Mouse (Mus musculus) spleen, postnatal 36 days (tissue): ENCODE data around the gene Nr1i3.

Experiments
- DNase-seq, 2 experiments: peaks; one replicate each; pipeline ENCODE4 v3.0.0; 2022; ENCODE audit warnings: low spot score in 2 of 2, mixed read lengths in 1 of 2

The Nr1i3 gene

DNA sequence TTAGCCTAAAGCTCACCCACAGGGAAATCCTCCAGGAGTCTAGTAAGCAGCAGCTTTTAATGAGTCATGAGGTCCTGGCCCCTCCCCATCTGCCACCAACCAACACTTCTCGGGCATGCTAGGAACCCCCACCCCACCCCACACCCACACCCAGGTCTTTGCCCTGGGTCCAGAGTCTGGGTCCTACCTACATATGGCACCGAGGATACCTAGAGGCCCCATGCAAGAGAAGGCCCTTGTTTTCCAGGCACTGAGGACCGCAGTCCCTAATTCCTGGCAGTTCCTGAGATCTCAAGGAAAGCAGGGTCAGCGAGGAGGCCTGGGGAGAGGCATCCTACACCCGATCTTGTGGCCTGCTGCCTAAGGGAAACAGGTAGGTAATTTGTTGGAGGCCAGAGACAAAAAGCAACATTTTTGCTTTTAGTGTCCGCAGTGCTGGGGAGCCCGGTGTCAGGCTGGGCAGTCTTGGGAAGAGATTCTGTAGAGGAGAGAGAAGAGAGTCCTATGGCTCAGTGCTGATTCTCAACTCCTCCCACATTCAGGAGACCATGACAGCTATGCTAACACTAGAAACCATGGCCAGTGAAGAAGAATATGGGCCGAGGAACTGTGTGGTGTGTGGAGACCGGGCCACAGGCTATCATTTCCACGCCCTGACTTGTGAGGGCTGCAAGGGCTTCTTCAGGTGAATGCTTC is at the start of gene Nr1i3:
Nr1i3 (plus strand) TSS at position 170 of the 696 bp plus-strand sequence.
- no peak for DNase-seq

DNA sequence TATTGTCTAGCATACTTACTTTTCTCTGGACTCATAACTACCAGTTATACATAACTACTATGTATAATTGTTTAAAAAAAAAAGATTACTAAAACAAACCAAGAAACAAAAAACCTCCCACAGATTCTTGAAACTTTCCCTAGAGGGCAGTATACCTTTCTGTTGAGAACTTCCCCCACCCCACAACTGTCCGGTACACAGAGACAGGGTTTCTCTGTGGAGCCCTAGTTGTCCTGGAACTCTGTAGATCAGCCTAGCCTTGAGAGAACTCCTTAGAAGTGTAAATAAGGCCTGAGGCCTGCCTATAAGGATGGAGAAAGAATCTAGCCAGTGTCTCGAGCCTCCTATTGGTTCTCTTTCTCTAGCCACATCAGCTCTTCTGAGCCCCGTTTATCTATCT is 49.5 kb upstream of the Nr1i3 start:
- no peak for DNase-seq

DNA sequence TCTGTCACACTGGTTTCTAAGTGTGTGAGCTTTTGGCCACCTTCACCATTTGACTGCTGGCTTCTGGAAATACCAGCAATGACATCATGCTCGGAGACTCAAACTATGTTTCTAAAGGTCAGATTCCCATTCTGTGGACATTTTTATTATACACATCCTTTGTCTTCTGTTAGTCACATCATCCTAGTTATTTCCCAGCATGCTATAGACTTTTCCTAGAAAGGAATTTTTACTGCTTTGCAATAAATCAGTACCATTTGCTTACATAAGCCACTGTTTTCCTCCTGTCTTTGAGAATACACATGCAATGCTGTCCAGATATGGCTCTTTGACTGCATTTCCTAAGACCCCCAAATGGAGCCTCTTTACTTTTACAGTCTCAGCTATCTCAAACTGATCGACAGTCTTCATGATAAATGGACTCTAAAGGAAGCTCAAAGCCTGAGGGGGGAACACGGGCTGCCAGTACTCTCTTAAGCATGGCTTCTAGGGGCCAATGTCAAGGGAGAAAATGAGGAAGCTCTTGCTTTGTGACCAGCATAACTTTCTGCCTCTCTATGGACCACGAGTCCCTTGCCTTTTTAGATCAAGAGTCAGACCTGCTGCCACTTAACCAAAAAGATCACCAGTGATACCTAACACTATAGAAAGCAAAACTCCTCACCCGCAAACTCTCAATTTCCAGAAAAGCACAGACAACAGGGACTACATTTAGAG is 48.0 kb upstream of the Nr1i3 start:
- no peak for DNase-seq

DNA sequence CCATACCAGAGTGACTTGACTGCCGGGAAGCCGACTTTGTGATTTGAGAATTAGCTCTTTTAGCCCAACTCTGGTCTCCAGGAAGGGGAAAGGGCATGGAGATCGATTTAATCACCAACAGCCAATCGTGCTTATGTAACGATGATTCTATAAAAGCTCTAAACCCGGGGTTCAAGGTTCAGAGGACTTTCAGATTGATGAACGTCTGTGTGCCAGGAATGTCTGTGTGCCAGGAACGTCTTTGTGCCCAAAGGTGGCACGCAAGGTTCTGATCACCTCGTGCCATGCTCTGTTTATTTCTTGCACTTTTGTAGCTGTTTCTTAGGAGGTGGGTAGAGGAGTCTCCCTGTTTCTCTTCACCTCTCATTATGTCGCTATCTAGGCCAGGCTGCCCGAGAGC is 44.9 kb upstream of the Nr1i3 start:
- no peak for DNase-seq

DNA sequence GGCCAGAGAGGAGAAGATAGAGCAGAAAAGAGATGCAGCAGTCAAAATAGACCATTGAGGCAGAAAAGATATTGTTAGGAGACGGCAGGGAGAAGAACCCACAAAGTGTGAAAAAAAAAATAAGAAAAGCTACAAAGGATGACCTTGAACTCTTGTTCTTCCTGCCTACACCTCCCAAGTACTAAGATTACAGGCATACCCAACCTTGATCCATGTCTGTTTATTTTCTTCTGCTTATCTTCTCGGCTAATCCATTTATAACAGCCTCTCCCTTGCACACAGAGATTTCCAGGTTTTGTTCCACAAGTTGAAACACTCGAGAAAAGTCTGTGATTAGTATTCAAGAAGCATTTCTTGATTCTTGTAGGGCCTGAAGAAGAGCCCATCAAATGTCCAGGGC is 43.9 kb upstream of the Nr1i3 start:
- DNase-seq, result no peak

DNA sequence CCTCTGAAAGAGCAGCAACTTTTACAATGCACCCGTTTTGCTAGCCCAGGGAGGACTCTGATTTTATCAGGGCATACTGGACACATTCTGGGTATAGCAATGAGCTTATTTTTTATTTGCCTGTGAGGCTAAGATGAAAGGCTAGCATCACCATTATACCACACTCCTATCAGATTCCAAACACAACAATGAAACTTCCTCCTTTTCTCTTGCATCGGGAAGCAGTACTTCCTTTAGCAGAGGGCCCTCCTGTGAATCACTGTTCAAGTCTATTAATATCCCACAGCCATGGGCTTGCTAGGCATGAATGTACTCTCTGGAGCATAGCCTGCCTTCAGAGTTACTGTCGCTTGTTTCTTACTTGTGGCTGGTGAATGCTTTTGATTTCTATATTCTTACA is 42.6 kb upstream of the Nr1i3 start:
- DNase-seq, result no peak

DNA sequence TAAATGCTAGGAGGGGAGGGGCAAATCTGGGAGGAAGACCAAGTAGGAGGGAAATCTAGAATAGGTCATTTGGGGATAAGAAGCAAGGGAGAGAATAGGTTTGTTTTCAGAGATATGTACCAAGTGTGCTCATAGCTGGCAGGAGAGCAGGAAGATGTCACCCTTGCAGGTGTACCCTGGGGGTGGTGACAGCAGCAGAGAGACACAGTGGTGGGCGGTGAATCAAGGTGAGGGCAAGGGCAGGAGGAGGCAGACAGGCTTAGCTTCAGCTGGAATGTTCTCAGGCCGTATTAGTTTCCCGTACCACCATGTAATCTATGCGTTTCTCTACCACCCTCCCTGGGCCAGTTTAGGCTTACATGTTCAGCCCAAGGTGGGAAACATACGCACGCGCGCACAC is 41.0 kb upstream of the Nr1i3 start:
- DNase-seq, result no peak

DNA sequence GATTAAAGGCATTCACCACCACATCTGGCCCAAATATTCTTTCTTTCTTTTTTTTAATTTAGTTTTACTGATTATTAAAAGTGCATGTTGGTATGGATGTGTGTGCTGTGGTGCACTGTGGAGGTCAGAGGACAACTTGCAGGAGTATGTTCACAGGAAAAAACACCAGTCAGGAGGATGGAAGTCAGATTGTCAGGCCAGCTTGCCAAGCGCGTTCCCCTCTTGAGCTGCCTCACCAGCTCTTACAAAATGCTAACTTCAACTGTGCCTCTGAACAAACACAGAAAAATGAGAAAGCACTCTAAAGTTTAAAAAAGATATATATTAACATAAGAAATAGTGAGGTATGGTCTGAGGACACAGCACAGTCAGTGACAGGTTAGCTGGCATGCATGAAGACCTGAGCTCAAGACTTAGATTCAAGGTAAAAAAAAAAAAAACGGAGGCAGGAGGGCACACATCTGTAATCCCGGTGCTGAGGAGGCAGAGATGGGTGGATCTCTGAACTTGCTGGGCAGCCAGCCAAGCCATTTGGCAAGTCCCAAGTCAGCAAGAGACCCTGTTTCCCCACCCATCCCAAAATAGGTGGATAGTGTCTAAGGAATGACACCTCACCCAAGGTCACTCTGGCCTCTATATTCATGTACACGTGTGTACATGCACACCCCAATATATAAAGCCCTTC is 34.1 kb upstream of the Nr1i3 start:
- no peak for DNase-seq

DNA sequence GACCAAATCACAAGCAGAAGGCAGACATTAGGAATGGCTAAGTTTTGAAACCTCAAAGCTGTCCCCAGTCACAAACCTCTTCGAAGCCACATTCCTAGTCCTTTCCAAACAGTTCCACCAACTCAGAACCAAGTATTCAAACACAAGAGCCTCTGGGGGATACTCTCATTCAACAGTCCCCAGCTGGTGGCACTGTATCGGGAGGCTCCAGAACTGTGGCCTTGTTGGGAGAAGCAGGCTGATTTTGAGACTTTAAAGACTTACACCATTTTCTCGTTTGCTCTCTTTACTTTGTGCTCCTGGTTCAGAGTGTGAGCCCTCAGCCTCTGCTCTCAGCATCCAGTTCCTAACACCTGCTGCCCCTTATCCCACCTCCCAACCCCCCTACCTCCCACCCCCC is 30.7 kb upstream of the Nr1i3 start:
- no peak for DNase-seq

DNA sequence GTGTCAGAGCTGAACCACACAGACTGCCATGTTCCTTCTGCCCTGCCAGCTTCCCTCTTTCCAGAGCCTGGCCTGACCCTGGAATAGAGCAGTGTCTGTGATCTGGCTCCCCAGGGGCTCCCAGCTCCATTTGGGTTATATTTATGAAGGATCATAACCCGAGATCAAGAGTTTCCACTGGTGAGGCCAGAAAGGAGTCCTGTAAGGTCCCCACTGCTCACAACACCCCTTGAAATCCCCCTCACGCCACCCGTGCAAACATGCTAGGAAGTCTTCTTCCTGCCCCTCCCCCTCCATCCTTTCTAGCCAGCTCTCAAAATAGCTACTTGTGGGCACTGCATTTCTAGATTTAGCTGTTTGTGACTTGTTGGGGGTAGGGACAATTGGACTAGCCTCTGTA is 30.1 kb upstream of the Nr1i3 start:
- no peak for DNase-seq

DNA sequence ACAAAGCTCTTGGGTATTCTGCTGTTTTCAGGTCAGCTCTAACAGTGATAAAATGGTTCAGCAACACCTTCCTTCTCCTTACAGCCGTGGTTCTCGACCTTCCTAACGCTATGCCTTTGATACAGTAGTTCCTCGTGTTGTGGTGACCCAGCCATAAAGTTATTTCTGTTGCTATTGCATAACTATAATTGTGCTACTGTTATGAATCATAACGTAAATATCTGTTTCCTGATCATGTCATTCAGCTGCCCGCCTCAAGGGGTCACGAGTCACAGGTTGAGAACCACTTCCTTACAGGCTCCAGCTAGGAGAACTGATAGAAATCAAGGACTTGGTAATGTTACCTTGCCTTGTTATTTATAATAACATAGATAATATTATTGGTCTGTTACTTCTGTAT is 29.5 kb upstream of the Nr1i3 start:
- DNase-seq, result peak in 1 of 2 experiments; percentile 46

DNA sequence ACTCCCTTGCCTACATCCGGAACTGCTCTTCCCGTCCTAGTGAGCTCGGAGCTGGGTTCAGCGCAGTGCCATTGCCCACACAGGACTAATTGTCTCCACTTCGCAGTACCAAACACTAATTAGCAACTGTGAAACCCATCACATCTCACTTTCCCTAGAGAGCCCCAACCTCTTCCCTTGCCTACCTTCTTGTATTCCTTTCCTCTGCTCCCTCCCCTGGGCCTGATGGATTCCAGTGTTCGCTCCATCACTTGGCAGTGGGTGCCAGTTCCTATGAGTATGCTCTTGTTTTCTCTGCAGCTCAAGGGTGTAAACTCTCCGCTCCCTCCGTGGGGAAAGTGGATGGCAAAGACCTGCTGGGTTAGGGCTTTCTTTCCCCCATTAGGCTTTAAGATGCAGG is 28.1 kb upstream of the Nr1i3 start:
- DNase-seq, result no peak

DNA sequence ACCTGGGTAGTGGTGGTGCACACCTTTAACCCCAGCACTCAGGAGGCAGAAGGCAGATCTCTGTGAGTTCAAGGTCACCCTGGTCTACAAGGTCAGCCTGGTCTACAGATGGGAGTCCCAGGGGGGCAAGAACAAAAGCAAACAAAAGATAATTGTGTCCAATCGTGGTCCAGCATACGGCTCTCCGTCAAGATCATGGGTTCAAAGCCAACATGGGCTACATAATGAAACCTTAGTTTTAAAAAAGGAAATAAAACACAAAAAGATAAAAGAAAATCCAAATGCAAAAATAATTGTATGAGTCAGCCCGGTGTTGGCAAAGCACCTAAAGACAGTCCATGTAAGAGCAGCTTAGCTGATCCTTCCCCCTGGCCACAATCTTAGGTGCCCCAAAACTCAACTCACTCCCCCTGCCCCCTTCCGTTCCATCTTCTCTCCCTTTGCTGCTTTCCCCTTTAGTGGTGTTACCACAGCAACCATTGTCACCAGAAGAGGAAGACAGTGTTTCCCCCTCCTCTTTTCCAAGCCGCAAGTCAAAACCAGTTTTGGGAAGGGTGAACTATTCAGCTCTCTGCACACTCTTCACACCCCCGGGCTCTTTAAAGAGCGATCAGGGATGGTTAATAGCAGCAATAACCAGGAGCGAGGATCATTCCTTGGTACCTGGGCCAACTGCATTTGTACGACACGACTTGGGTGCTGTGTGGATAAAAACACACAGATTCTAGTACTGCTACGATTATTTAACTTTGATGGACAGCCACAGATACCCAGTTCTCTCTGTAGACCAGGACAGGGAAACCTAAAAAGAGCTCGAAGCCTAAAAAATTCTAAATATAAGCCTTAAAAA is 25.7 kb upstream of the Nr1i3 start:
- DNase-seq, result no peak

DNA sequence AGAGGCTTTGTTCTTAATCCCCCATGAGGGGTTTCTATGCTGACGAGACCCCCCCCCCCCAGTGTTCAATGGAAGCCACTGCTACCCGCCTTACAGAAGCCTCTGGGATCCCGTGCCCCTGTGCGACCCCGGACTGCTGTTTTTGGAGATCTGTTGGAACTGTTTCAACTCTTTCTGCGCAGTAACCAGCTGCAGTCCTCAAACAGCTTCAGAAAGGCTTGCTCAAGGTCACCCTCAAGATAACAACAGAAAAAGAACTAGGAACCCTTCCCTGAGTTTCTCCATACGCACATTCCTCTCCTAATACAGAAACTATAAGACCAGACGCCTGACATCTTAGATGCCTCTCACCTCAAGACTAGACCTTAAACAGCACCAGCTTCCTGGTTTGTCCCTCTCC is 24.7 kb upstream of the Nr1i3 start:
- no peak for DNase-seq

DNA sequence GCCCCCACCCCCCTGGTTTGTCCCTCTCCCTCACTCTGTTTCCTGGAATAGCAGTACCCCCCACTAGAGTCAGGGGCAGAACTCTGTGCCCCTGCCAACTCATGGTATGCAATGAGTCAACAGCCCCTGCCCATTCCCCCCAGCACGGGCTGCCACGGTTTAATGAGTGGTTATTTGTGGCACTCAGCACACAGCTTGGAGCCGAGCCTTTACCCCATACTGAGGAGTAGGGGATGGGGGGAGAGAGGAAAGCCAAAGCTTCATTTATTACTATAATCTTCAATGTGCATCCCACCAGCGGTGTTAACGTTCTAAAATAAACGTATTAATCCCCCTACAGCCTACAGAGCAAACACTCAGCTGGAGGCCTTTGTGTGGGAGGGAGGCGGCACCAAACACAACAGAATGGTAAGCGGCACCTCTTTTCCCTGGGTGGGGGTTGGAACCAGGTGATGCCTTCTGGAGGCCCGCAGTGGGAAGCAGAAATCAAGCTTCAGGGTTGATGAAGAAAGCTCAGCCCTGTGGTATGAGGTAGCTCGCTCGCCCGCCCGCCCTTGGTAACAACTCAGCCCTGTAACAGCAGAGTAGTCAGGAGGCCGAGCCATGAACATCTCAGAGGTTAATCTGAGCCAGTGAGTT is 24.2 kb upstream of the Nr1i3 start:
- no peak for DNase-seq

DNA sequence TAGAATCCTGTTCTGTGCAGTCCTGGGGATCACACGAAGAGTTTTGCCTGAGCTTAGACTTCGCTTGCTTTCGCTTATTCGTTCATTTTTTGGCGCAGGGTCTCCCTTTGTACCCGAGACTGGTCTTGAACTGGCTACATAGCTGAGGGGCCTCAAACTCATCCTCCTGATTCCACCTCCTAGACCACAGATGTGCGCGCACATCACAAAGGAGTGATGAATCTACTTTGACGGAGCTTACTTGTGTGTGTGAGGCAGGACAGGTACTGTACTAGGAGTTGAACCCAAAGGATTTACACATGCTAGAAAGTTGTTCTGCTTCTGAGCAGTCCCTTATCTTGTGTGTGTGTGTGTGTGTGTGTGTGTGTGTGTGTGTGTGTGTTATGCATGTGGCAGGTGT is 22.9 kb upstream of the Nr1i3 start:
- DNase-seq, result no peak

DNA sequence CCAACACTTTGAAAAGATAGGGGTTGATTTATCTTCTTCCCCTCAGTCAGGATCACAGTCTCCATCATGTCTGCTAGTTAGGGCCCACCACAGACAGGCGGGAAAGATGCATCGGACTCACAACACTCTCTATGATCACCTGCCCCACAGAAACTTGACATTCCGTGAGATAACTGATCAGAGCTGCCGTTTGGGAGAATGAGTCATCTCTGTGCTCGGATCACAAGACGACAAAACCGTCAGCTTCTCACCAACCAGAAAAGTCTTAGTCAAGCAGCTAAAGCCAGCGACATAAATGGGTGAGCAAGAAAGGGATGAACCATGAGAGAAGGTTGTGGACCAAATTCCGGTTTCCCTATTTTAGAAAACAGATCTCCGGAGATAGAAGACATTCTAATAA is 21.5 kb upstream of the Nr1i3 start:
- no peak for DNase-seq

DNA sequence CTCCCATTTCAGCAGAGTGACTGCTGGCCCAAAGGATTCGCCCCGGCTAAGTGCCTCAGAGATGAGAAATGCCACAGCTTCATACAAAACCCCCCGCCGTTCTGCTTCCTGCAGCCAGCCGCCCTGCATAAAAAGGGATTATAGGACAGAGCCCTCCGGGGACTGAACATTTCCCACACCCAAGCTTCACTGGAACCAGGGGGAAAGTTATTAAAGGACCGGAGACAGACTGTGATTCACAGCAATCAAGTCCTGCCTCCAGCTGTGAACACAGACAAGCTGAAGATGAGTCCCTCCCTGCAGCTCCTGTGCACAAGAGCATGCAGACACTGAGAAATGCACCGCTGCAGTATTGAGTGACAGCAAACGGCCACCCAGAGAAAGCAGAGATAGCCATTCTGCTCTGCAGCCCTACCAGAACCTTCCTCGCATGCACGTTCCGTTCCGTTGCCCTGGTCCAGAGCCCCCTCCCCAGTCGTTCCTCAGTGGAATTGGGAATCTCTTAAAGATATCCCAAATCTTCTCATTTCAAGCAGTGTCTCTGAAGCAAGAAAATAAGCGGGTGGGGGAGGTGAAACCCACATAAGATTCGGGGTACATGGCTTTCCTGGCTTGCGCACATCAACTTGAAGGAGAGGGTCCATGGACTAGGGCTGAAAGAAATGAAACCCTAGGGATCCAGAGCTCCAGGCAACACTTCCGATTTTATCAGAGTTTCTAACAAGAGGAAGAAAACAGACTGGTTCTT is 20.5 kb upstream of the Nr1i3 start:
- DNase-seq, result no peak

DNA sequence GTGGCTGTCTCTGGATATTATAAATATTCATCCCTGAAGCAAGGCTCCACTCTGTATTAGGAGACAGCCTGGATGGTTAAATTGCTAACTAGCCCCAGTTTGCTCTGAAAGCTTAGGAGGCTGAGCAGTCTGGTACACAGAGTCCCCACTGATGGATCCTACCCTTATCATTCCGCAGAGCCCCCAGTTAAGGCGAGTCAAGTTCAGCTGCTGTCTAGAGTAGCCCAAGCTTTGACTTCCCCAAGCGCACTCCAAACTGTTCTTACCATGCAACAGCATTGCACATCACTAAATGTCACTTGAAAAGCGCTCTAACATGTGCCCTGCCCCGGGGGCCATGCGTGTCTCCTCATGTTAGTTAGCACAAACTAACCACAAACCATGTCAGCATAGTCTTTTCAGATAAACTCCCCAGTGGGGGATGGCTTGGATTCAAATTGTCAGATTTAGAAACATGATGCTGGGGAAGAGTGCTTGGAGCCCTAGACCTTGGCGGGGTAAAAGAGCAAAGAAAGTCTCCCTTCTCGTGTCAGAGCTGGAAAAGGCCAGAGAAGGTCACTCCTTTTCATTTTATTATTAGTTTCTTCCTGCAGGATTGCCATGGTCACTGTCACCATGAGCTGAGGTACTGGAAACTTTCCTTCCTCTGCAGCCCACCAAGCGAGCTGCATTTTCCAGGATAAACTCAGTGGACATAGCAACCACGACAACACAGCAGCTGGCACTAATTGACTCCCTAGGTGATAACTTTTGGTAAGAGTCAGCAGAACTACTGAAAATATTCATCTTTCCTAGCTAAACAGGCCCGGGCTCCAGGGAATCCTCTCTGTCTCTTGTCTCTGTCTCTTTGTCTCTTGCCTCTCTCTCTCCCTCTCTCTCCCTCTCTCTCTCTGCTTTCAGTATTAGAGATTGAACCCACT is 19.6 kb upstream of the Nr1i3 start:
- DNase-seq, result no peak
